Mouse (Mus musculus) heart, embryonic 10.5 days (tissue): ENCODE results near the gene Prps1l1. TPM values are rescaled to one million over a fixed set of nuclear protein-coding genes. Genes with fewer than 3 reads are reported as not detected.

ENCODE experiments used
- polyA plus RNA-seq: library from polyadenylated mRNA; unstranded; fragments of >200 nt; fragmentation: Nextera tagmentation; extraction: Ambion mirVana; gene quantifications from 2 replicates; pipeline ENCODE4 v1.2.1, GENCODE M21; 2016

The Prps1l1 gene
- polyA plus RNA-seq, 1 experiment from 2014 or later: not detected

Other genes with a start within 250 kb of the Prps1l1 start
- gene Hdac9, start 67.7 kb upstream of the Prps1l1 start, polyA plus RNA-seq: 14.8 and 25.3 TPM in 2 replicates
- gene Snx13, start 62.4 kb downstream of the Prps1l1 start, polyA plus RNA-seq: 25.0 and 31.5 TPM in 2 replicates